Mouse (Mus musculus) bone marrow, adult 2 months (tissue): ENCODE data around the gene Creb5. TPM values are rescaled to one million over a fixed set of nuclear protein-coding genes. Genes with fewer than 3 reads are reported as not detected.
A peak's percentile ranks its signal among the peaks of the same experiment; 100 is the strongest.

Experiments used
- H3K27ac ChIP-seq: fragments of 200-500 bp; 2 replicates; pipeline ENCODE4 v1.5.1; 2012; ENCODE audit warnings: low read depth, mild to moderate bottlenecking, control low read depth, inconsistent platforms, low read length; ENCODE audit not compliant: control insufficient read depth, poor library complexity, insufficient read depth
- H3K4me1 ChIP-seq: fragments of 200-500 bp; 2 replicates; pipeline ENCODE4 v1.6.1; 2011; ENCODE audit warnings: low read length; ENCODE audit not compliant: control insufficient read depth, insufficient read depth
- H3K4me3 ChIP-seq: fragments of 200-500 bp; replicated peaks from 2 replicates; pipeline ENCODE3; 2011; ENCODE audit warnings: mild to moderate bottlenecking, low read depth, low read length, control low read depth; ENCODE audit not compliant: control insufficient read depth
- CTCF ChIP-seq: fragments of 200-500 bp; IDR thresholded peaks from 2 replicates; pipeline ENCODE4 v1.5.1; 2011; ENCODE audit warnings: low read length, control low read depth; ENCODE audit not compliant: control insufficient read depth, insufficient read depth
- POLR2A ChIP-seq: fragments of 200-500 bp; IDR thresholded peaks from 2 replicates; pipeline ENCODE4 v1.6.1; 2011; ENCODE audit warnings: low read depth, mild to moderate bottlenecking, control low read depth, low read length, borderline replicate concordance; ENCODE audit not compliant: control insufficient read depth
- WGBS: fragments of 180-500 bp; shearing (Covaris S2); methylation state at CpG from one replicate; pipeline ENCODE4 v1.1.7; 2018; 5-methylcytosine and 5-hydroxymethylcytosine counted together
- polyA plus RNA-seq: library from polyadenylated mRNA; stranded (reverse); fragments of >200 nt; gene quantifications from 2 replicates; pipeline ENCODE4 v1.2.4, GENCODE M21; 2011; ENCODE audit warnings: low replicate concordance; ENCODE audit not compliant: missing spikeins, insufficient read depth, insufficient read length

Creb5 gene
- polyA plus RNA-seq, 1 experiment = 4.0 TPM

DNA sequence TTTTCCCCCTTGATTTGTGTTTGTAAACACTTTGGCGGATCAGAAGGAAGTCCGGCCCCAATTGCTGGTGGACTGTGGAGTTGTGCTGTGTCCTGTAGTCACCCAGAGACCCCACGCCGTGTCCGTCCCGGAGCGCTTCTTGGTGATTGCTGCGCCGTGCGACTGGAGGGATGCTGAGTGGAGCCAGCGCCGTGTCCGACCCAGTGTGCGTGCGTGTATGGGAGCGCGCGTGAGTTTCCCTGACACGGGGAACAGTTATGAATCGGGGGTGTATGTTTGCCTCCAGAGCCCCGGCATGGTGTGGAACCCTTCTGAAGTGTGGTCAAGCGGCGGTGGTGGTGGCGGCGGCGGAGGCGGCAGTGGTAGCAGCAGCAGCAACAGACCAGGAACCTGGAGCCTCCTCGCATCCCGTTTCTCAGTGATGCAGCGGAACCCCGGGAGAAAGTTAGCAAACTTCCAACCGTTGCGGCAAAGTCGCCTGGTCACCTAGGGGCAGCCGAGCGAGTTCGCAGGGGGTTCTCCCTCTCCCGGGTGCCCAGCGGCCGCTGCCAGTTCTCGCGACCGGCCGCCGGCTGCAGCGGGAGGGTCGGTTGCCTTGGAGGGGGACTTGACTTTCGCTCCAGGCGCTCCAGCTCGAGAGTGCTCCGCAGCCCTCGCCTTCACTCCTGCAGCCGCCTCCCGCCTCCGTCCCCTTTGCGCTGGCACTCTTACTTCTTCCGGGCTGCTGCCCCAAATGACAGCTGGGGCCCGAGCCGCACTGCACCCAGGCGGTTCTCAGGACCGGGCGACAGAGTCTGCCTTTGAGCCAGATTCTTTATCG, 702 bp downstream of the Creb5 start:
- Histone ChIP-seq H3K27ac (no peak overlapping the region), H3K4me3 (peak overlapping the region; percentile 45), H3K4me1 (no peaks in the 10 kb centered on the region; the same call in 1 of the 2 replicates)
- under 1% methylated on average over 63 of the region's 63 CpGs for WGBS
- no peak; the same call in 1 of the 2 replicates for TF ChIP-seq POLR2A
- TF ChIP-seq CTCF = no peak

DNA sequence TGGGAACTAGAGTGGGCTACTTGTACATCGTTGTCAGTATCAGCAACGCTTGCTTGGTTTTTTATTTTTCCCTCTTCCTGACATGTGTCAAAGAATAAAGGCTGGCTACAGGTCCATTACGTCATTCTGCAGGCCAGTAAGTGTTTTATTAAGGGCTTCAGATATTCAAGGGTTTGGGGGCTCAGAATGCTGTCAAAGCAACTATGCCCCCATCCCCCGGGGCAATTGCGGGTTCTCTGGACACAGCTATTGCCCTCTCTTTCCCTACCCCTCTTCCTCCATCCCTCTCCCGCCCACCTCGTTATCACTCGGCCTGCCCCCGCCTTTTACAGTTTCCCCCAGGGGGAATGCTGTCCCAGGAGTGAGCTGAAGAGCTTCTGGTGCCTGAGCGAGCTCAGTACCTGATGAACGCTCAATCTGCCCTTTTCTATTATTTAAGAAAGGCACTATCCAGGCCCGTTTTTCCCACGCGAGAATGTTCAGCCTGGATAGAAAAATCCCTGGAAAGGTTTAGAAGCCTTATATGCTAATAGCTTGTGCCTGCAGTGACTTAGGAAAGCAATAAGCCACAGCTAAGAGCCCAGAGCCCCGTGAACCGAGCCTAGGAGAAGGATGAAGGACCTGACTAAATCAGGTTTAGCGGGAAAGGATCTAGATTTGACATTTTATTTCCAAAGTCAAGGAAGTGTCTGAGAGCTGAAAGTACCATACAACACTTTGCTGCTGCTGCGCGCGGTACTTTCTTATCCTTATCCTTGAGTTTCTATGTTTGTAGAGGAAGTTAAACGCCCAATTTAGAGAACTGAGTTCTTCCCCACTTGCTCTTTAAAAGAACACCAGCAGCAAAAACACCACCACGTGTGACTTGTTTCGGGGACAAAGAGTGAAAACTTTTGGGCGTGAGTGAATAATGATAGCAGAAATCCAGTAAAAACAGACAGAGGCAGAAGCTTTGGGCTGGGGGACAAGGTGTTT, 1.8 kb downstream of the Creb5 start:
- H3K4me1 ChIP-seq = no peaks in the 10 kb centered on the region; the same call in 1 of the 2 replicates
- WGBS = 3% methylated on average over 24 of the region's 24 CpGs
- no peak for TF ChIP-seq CTCF
- TF ChIP-seq POLR2A = no peak
- no peak overlapping the region for H3K4me3 ChIP-seq
- no peak overlapping the region for H3K27ac ChIP-seq

DNA sequence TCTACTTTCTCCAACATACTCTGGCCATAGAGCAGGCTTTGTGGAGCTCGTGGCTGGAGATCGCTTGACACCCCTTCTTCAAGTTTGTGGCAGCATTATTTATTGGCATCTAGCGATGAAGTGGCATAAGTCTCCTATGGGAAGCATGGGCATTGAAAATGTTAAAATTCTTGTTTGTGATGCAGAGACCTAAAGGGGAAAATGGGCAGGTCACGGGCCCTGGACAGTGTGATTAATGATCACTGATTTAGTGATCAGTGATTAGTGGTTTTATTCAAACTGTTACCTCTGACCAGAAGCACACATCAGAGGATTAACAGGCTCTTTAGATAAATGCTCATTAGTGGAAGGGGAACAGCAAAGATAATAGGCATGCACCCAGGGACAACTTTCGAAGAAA, 2.6 kb downstream of the Creb5 start:
- no peak for TF ChIP-seq POLR2A
- Histone ChIP-seq H3K27ac (no peak overlapping the region), H3K4me1 (no peaks in the 10 kb centered on the region; the same call in 1 of the 2 replicates), H3K4me3 (no peak overlapping the region)
- 29% methylated on average over 5 of the region's 5 CpGs for WGBS

DNA sequence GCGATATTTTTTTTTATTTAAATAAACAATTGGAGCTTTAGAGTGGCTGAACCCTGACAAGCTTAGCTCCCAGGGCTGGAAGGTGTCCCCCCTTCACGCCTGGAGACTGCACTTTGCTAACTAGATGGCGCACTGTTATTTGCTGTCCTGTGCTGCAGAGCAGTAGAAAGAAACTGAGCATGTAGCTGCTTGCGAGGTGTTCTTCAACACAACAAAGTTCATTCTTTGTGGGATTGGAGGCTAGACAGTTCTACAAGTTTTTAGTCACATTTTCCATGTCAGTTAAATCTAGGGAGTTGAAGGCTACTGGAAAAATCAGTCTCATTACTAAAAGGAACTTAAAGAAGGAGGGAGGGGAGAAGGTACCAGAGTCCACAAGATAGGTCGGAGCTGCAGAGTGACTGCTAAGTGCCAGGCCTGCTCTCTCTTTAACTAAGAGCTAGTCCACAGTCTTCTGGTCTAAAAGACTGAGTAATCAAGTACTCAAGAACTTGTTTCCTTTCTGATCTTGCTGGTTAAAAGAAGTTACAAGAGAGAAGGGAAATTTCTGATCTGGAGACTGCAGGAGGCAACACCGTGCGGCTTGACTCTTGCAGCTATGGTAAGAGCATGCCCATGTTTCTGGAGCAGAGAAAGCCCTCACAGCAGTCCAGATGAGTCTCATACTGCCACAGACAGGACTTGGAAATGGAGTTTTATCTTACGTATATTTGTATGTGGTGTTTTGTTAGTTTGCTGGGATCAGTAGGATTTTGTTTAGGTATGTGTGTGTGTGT, 3.3 kb downstream of the Creb5 start:
- H3K4me3 ChIP-seq = no peak overlapping the region
- 52% methylated on average over 8 of the region's 8 CpGs for WGBS
- no peak for TF ChIP-seq POLR2A
- no peak for TF ChIP-seq CTCF

DNA sequence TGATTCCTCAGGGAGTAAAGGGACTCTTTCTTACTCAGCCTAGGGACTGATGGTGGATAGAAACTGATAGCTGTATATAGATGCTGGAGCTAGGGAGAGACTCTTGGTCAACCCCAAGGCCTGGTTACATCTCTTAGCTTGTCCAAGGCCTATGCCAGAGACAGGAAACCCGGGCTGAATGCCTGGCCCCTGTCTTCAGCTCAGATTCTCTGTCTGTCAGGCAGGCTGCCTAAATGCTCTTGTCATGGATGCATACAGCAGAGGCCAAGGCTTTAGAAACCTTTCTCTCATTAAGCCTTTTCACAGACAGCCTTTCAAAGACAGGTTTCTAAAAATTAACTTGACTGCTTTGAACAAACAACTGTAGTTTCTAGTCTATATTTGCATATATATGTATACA, 5.9 kb downstream of the Creb5 start:
- no peak overlapping the region for H3K27ac ChIP-seq
- no peaks in the 10 kb centered on the region for H3K4me1 ChIP-seq
- WGBS = 66% methylated on average over 1 of the region's 1 CpGs
- no peak for TF ChIP-seq CTCF
- no peak for TF ChIP-seq POLR2A
- H3K4me3 ChIP-seq = no peak overlapping the region

More for the DNA sequence above, 3.3 kb downstream of the Creb5 start:
- Histone ChIP-seq H3K4me1 (no peaks in the 10 kb centered on the region; the same call in 1 of the 2 replicates), H3K27ac (no peak overlapping the region)

DNA sequence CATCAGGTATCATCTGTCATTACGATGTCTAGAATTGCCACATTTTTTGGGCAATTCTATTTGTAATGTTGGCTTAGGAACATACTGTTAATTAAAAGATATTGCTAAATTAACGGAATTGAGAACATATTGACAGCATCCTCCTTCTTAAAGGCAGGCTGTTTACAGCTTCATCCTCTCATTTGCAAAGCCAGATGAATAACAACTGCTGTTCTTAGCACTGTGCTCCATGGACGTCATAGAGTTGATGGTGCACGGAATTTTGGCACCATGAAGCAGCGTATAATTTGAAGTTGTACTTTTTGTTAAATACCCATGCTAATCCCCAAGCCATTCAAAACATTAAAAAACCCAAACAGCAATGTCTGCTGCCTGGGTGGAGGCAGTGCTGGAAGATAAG, 10.8 kb downstream of the Creb5 start:
- WGBS = 75% methylated on average over 5 of the region's 5 CpGs
- no peak for TF ChIP-seq CTCF
- H3K4me3 ChIP-seq = no peak overlapping the region
- H3K4me1 ChIP-seq = no peaks in the 10 kb centered on the region
- no peak overlapping the region for H3K27ac ChIP-seq

DNA sequence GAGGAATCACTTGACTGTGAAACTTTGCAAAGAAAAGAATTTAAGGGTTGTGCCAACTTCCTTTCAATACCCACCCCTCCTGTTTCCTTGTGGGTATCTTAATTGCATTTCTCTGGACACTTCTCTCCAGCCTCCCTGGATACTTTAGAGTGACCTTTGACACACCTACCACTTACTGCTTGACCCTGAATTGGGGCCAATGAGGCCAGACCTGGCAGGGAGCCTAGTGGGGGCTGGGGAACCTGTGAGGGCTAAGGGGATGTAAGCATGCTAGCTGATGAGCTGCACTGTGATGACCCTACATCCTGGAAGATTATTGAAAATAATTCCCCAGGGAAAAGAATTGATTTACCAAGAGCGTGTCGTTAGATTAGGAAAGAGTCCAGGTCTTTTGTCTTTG, 17.1 kb downstream of the Creb5 start:
- TF ChIP-seq CTCF = no peak
- TF ChIP-seq POLR2A = no peak
- Histone ChIP-seq H3K4me3 (no peak overlapping the region), H3K27ac (no peak overlapping the region), H3K4me1 (peaks cover 2% of the 10 kb centered on the region; the same call in 1 of the 2 replicates)
- 88% methylated on average over 2 of the region's 2 CpGs for WGBS

DNA sequence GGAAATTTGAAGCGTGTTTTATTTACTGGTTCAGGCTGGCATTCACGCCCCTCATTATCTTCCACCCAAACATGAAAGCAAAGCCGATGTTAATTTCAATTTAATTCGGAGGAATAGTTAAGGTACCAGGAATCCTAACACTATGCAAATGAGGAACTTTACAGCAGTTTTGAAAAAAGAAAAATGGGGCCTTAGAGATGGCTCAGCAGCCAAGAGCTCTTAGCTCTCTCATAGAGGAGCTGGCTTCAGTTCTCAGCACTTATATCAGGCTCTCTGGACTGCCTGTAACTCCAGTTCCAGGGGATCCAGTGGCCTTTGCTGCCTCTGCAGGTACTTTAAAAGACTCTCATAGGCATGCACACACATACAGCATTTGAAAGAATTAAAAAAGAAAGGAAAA, 19.1 kb downstream of the Creb5 start:
- WGBS = 84% methylated on average over 4 of the region's 4 CpGs
- H3K4me1 ChIP-seq = peaks cover 2% of the 10 kb centered on the region; the same call in 1 of the 2 replicates
- no peak overlapping the region for H3K4me3 ChIP-seq
- TF ChIP-seq CTCF (no peak), POLR2A (no peak)
- H3K27ac ChIP-seq = no peak overlapping the region
